Mouse (Mus musculus): ENCODE results near the gene Ssr2.

- TF ChIP-seq POLR2A (IDR thresholded peaks at IDR 0.05; ENCODE audit: low read depth, low read length) (no peak), CTCF (IDR thresholded peaks at IDR 0.05; ENCODE audit: extremely low read depth, insufficient read depth, insufficient read length, insufficient replicate concordance) (no peak)
Measured at GRCm38 (mm10) chr3:88636555-88636986, 60.9 kb downstream of the Ssr2 start.
